Mouse (Mus musculus) naive thymus-derived CD4-positive, alpha-beta T cell, adult 2 months (primary cell): ENCODE data around the gene Herc4.
"Not testable (repeated sequence)": the region's sequence is repeated elsewhere in the genome, so short reads cannot be mapped to it uniquely, and the experiment has no call there.

ENCODE experiments used
- DNase-seq: peaks from one replicate; pipeline ENCODE4 v3.0.0-alpha.2; 2011; ENCODE audit warnings: low read depth

Gene Herc4

DNA sequence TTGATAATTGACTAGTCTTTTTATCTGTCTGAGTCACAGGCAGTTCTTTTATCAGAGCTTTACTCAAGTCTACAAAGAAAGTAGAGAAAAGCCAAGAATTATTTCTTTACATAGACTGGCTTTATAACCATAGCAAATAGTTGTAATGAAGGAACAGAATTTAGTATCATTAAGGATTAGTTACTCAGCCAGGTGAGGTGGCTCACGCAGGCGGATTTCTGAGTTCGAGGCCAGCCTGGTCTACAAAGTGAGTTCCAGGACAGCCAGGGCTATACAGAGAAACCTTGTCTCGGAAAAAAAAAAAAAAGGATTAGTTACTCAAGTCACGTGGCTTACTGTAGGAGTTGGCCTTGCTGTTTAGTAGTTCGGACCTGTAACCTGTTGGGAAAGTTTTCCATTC lies 4.8 kb downstream of the Herc4 start:
- no peak for DNase-seq

DNA sequence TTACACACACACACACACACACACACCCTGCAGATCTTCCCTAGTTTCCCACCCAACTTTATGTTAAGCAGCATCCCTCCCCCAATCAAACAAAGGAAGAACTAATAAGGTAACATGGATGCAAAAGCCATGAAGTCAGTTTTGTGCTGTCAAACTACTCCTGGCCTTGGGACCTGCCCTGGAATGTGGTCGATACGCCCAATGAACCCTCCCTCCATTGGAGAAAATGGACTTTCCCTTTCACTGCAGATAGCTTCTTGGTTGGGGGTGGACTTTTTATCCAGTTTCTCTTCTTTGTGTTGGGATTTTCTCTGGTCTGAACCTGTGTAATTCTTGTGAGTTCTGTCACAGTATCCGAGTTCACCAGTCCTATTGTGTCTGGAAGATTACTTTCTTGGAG lies 15.1 kb downstream of the Herc4 start:
- no peak for DNase-seq

- DNase-seq, result no peak
Observed at GRCm38 (mm10) chr10:63259340-63259739, 15.7 kb downstream of the Herc4 start.

GRCm38 (mm10) chr10:63267941-63268340 lies 24.3 kb downstream of the Herc4 start:
- no peak for DNase-seq

DNA sequence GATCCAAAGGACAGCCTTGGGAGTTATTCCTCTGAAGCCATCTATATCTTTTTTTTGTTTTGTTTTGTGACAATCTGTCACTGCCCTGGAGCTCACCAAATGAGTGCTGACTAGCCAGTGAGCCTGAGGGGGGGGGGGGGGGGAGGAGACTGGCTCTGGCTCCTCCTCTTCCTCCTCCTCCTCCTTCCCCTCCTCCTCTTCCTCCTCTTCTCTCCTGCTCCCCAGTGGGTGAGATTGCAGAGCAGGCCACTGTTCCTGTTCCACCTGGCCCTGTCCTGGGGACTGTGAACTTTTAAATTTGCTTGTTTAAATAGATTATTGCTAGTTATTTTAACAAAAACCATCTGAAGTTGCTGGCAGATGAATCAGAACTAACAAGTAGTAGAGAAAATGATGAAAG lies 28.8 kb downstream of the Herc4 start:
- no peak for DNase-seq

GRCm38 (mm10) chr10:63272868-63273267 lies 29.3 kb downstream of the Herc4 start:
- no peak for DNase-seq

DNA sequence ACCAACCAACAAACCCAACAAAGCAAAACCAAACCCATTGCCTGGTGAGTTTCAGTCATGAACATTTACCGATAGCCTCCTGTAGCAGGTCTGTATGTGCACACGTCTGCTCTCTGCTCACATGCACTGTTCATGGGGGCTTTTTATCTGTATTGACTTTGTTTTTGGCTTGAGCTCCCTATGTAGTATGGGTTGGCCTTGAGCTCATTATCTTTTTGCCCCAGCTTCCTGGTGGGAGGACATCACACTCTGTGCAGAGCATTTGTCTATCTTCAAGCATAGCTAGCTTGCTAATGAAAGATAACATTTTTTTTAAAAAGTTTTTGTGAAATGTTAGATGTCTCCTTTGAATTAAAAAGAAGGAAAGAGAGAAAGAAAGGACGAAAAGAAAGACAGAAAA lies 33.4 kb downstream of the Herc4 start:
- DNase-seq, result no peak

DNA sequence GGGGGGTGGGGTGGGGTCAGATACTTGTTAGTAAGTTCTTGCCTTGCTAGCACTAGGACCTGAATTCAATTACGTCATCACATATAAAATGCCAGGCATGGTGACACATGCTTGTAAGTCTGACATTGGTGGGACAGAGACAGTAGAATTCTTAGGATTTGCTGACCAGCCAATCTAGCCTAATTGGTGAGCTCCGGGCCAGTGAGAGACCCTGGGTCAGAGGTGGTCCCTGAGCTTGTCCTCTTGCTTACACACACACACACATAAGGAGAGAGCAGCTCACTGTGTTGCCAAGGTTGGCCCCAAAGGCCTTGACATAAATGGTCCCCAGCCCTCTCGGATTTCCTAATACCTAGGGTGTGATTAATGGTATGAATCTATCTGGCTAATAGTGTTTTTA lies 36.2 kb downstream of the Herc4 start:
- no peak for DNase-seq

DNA sequence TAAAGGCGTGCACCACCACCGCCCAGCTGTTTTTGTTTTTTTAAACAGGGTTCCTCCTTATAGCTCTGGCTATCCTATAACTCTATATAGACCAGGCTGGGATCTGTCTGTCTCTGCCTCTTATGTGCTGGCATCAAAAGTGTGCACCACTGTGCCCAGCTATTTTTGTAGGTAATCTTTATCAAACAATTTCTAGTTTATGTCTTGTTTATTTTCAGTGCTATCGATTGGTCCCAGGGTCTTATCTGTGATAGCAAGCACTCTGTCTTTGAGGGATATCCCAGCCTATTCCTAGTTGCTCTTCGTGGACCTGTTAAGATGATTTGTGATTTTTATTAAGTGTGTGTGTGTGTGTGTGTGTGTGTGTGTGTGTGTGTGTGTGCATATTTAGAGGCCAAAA lies 38.8 kb downstream of the Herc4 start:
- DNase-seq, result no peak

DNA sequence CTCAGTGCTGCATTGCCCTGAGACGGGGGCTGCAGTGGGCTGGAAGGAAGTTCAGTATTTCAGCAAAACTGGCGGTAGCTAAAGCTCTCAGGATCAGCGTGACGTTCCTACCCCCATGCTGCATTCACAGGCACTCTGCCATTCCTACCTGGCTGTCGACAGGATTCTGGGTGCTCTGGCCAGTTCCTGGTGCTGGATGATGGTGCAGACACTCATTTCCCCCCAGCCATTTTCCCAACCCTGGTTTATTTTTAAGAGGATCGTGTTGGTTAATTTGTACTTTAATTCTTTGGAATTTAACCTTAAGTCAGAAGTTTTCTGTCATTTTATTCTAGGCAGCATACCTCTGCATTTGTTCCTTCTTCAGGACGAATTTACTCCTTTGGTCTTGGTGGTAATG lies 39.2 kb downstream of the Herc4 start:
- DNase-seq, result no peak

- no peak for DNase-seq
Observed at GRCm38 (mm10) chr10:63302356-63302755, 58.7 kb downstream of the Herc4 start.

GRCm38 (mm10) chr10:63308582-63309366 lies 65.2 kb downstream of the Herc4 start:
- peak; percentile 87 for DNase-seq

DNA sequence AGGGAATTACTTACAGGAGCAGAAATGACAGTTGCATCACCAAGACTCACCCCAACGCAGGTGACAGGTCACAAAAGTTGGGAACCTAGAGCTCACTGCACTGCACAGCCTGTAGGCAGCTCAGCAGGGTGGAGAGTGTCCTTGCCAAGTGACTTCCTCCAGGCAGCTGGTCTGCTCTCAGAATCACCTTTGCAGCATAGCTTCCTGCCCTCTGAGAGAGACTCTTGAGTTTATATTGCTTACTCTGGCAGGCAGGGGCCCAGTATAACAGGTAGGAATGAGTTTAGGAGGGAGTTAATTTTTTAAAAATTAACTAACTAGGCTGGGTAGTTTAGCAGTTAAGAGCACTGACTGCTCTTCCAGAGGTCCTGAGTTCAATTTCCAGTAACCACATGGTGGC lies 70.1 kb downstream of the Herc4 start:
- DNase-seq, result no peak

GRCm38 (mm10) chr10:63327091-63327490 lies 83.5 kb downstream of the Herc4 start:
- no peak for DNase-seq

DNA sequence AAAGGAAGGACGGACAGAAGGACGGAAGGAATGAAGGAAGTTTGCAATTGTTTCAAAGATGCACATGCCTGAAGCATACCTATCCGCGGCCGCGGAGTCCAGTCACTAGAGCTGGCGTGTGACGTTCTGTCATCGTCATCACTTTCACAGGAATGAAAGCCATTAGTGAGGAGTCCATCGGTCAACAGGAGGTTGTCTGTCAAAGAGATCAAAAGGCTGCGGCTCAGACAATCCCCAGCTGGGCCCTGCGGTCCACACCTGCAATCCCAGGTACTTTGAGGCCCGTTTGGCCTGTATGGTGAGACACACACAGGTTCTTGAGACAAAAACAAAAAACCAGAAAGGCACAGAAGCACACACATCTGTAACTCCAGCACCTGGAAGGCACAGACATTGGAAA lies 93.3 kb downstream of the Herc4 start:
- DNase-seq, result no peak

- no peak for DNase-seq
Observed at GRCm38 (mm10) chr10:63337326-63337725, 93.7 kb downstream of the Herc4 start.

- peak; percentile 68 for DNase-seq
Observed at GRCm38 (mm10) chr10:63337951-63338836, 94.6 kb downstream of the Herc4 start.

DNA sequence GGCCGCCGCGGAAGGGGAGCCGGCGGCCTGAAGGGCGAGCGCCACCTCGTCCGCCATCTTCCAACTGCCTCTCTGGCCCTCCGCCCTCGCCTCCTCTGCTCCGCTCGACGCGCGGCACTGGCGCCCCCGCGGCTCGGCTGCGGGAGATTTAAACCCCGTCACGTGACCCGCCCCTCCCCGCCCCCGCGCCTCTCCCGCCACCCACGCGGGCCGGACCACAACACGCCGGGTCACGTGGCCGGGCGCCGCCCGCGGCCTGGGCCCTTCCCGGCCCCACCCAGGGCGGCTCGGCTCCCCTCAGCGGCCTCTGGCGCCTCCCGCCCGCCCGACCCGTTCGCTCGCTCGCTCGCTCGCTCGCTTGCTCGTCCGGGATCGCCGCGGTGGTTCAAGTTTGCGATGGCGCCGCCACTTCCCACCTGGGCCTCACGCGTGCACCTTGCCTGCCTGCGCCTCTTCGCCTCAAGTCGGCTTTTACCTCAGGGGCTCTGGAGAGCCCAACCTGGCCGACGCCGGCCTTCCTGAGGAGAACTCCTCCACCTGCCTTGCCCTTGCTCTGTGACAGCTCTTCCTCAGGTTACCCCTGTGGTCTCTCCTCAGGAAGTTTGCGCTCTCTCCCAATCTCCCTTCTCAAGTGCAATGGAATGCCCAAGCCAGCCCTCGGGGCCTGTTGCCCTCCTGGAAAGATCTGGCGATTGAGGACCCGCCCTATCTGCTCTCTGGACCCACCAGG lies 95.5 kb downstream of the Herc4 start:
- DNase-seq, result peak; percentile 87

DNA sequence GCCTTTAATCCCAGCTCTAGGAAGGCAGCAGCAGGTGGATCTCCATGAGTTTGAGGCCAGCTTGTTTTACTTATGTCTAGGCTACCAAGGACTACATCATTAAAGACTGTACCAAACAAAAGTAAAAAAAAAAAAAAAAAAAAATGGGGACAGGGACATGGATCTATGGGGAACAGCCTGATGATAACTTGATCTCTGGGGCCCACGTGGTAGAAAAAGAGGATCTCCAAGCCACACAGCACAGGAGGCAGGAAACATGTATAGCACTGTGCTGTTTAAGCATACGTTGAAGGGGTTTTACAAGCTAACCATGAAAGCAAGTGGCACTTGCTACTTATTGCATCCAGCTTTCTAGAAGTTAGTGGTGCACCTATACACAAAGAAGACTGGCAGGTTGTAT lies 97.7 kb downstream of the Herc4 start:
- no peak for DNase-seq

- no peak for DNase-seq
Observed at GRCm38 (mm10) chr10:63344751-63345150, 101.1 kb downstream of the Herc4 start.

DNA sequence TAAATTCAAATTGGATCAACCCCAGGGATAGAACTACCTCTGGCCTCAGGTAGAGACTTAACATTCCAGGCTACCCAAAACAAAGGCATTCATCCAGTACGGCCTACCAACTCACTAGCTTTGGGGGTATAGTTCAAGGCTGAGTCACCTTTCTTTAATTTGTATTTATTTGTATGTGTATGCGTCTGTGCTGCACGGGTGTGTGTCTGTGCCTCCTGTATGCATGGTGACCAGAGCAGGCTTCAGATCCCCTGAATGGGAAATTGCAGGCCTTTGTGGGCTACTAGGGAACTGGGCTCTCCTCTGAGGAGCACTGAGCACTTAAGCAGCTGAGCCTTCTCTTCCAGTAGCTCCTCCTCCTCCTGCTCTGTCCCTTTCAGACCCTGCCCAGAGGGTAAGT lies 104.7 kb downstream of the Herc4 start:
- no peak for DNase-seq

DNA sequence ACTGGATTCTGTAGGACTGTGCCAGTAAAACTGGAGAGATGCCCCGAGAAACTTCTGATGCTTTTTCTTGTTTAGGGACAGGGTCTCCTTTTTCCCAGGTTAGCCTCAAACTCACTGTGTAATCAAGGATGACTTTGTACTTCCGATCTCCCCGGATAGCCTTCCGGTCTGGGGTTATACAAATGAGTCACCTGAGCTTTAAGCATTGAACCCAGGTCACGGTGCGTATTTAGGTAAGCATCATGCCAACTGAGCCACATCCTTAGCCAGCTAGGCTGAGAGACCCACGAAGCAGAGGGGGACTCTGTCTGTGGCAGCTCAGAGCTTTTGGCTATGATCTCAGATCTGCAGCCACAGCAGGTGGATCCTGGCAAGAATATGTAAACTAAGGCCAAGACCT lies 107.1 kb downstream of the Herc4 start:
- no peak for DNase-seq

GRCm38 (mm10) chr10:63351099-63351498 lies 107.5 kb downstream of the Herc4 start:
- DNase-seq, result not testable (repeated sequence)
